Mouse (Mus musculus): ENCODE measurements around the gene Vill. TPM values are rescaled to one million over a fixed set of nuclear protein-coding genes. Genes with fewer than 3 reads are reported as not detected.
A peak's percentile ranks its signal among the peaks of the same experiment; 100 is the strongest.

Gene Vill
- polyA plus RNA-seq, 1 experiment from 2014 or later, result 2.8 TPM

DNA sequence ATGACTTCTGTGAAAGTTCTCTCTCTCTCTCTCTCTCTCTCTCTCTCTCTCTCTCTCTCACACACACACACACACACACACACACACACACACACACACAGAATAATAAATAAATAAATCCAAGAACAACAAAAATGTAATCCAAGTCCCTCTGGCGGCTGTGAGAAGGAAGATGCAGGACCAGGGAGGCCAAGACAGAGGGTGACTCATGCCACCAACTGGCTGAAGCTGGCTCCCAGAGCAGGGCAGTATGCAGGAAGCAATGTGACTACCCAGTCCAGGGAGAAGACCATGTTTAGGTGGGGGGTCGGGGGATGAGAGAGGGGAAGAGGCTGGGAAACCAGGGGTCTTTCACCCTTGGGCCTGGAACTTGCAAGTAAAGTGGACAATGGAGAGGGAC lies 1.4 kb upstream of the Vill start:
- Histone ChIP-seq H3K4me3 (replicated peaks; ENCODE audit: low read length) (no peak overlapping the region), H3K4me2 (ENCODE audit: low read length) (no peak overlapping the region), H3K9ac (replicated peaks; ENCODE audit: low read depth, low read length) (no peak overlapping the region), H3K27ac (ENCODE audit: low read length) (no peak overlapping the region), H3K27me3 (replicated peaks; ENCODE audit: control insufficient read depth, insufficient read depth, low read length) (no peaks in the 10 kb centered on the region), H3K36me3 (ENCODE audit: control insufficient read depth, insufficient read depth) (no peaks in the 10 kb centered on the region), H3K9me3 (ENCODE audit: control insufficient read depth, low read length) (no peaks in the 10 kb centered on the region), H3K4me1 (replicated peaks; ENCODE audit: control insufficient read depth, insufficient read depth, low read length) (peaks cover 7% of the 10 kb centered on the region)
- WGBS, result 81% methylated on average over 2 of the region's 2 CpGs
- no peak for ATAC-seq

- H3K9me3 ChIP-seq (ENCODE audit: control insufficient read depth, low read length), result no peaks in the 10 kb centered on the region
- no peak overlapping the region for H3K9ac ChIP-seq (replicated peaks; ENCODE audit: low read depth, low read length)
- H3K4me3 ChIP-seq (replicated peaks; ENCODE audit: low read length), result no peak overlapping the region
- H3K4me1 ChIP-seq (replicated peaks; ENCODE audit: control insufficient read depth, insufficient read depth, low read length), result peaks cover 7% of the 10 kb centered on the region
- H3K36me3 ChIP-seq (ENCODE audit: control insufficient read depth, insufficient read depth), result no peaks in the 10 kb centered on the region
- no peak overlapping the region for H3K27ac ChIP-seq (ENCODE audit: low read length)
- 82% methylated on average over 9 of the region's 9 CpGs for WGBS
- no peaks in the 10 kb centered on the region for H3K27me3 ChIP-seq (replicated peaks; ENCODE audit: control insufficient read depth, insufficient read depth, low read length)
- H3K4me2 ChIP-seq (ENCODE audit: low read length), result no peak overlapping the region
- ATAC-seq, result no peak
Measured at GRCm38 (mm10) chr9:119053964-119054576, 1.5 kb downstream of the Vill start.

DNA sequence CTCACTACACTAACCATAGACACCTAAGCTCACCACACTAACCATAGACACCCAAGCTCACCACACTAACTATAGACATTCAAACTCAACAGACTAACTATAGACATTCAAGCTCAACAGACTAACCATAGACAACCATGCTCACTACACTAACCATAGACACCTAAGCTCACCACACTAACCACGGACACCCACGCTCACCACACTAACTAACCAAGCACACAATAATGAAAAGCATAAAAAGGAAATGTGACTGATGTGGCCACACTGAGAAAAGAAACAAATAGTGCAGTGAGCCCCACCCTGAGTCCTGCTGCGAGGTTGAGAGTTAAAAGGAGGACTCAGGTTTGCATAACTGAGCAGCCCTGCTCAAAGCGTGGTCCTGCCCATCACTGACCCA lies 2.8 kb downstream of the Vill start:
- Histone ChIP-seq H3K9ac (replicated peaks; ENCODE audit: low read depth, low read length) (no peak overlapping the region), H3K4me1 (replicated peaks; ENCODE audit: control insufficient read depth, insufficient read depth, low read length) (peaks cover 7% of the 10 kb centered on the region), H3K9me3 (ENCODE audit: control insufficient read depth, low read length) (no peaks in the 10 kb centered on the region), H3K27me3 (replicated peaks; ENCODE audit: control insufficient read depth, insufficient read depth, low read length) (no peaks in the 10 kb centered on the region), H3K27ac (ENCODE audit: low read length) (no peak overlapping the region), H3K36me3 (ENCODE audit: control insufficient read depth, insufficient read depth) (no peaks in the 10 kb centered on the region), H3K4me3 (replicated peaks; ENCODE audit: low read length) (no peak overlapping the region), H3K4me2 (ENCODE audit: low read length) (no peak overlapping the region)
- no peak for ATAC-seq
- 88% methylated on average over 4 of the region's 4 CpGs for WGBS

GRCm38 (mm10) chr9:119058245-119058644 lies 5.7 kb downstream of the Vill start:
- no peaks in the 10 kb centered on the region for H3K36me3 ChIP-seq (ENCODE audit: control insufficient read depth, insufficient read depth)
- no peaks in the 10 kb centered on the region for H3K9me3 ChIP-seq (ENCODE audit: control insufficient read depth, low read length)
- no peaks in the 10 kb centered on the region for H3K4me1 ChIP-seq (replicated peaks; ENCODE audit: control insufficient read depth, insufficient read depth, low read length)
- no peak overlapping the region for H3K27ac ChIP-seq (ENCODE audit: low read length)
- no peak for ATAC-seq
- H3K27me3 ChIP-seq (replicated peaks; ENCODE audit: control insufficient read depth, insufficient read depth, low read length), result no peaks in the 10 kb centered on the region
- no peak overlapping the region for H3K4me2 ChIP-seq (ENCODE audit: low read length)
- H3K9ac ChIP-seq (replicated peaks; ENCODE audit: low read depth, low read length), result no peak overlapping the region
- H3K4me3 ChIP-seq (replicated peaks; ENCODE audit: low read length), result no peak overlapping the region
- 88% methylated on average over 7 of the region's 7 CpGs for WGBS

DNA sequence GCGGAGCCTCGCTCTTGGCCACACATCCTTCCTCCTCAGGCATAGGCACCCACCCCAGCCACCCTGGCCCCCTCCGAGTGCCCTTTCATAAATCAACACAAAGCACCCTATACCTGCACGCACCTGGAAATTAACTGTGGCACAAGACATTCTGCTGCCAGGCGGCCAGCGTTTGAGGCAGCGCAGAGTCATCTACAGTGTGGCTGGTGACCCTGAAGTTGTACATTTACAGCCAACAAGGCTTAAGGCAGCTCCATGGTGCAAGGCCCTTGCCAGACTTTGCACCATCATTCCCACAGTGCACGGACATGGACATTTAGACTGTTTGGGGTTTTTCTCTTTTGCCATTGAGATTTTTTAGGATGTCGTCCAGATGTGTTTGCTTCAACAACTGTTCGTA lies 8.1 kb downstream of the Vill start:
- H3K27me3 ChIP-seq (replicated peaks; ENCODE audit: control insufficient read depth, insufficient read depth, low read length), result no peaks in the 10 kb centered on the region
- no peak overlapping the region for H3K4me2 ChIP-seq (ENCODE audit: low read length)
- no peak overlapping the region for H3K9ac ChIP-seq (replicated peaks; ENCODE audit: low read depth, low read length)
- no peak for ATAC-seq
- no peak overlapping the region for H3K27ac ChIP-seq (ENCODE audit: low read length)
- H3K36me3 ChIP-seq (ENCODE audit: control insufficient read depth, insufficient read depth), result no peaks in the 10 kb centered on the region
- no peak overlapping the region for H3K4me3 ChIP-seq (replicated peaks; ENCODE audit: low read length)
- no peaks in the 10 kb centered on the region for H3K9me3 ChIP-seq (ENCODE audit: control insufficient read depth, low read length)
- 91% methylated on average over 10 of the region's 10 CpGs for WGBS
- no peaks in the 10 kb centered on the region for H3K4me1 ChIP-seq (replicated peaks; ENCODE audit: control insufficient read depth, insufficient read depth, low read length)

GRCm38 (mm10) chr9:119063036-119063644 lies 10.6 kb downstream of the Vill start:
- no peak for ATAC-seq
- WGBS, result 26% methylated on average over 19 of the region's 19 CpGs
- no peaks in the 10 kb centered on the region for H3K36me3 ChIP-seq (ENCODE audit: control insufficient read depth, insufficient read depth)

DNA sequence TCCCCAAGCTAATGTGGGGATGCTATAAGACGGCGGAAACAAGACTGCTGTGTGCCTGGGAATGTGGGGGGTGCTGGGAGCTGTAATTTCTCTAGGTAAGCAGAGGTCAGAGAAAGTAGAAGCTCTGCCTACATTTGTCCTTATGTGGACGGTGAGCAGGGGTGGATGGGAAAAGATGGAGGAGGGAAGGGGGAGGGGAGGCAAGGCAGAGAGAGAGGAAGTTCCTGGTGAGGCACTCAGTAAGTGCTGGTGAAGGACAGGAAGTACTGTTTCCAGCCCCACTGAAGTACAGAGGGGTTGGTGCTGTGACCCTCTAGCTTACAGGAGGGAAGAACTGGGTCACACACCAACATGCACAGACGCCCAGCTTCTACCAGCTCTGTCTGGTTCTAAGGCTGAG lies 11.7 kb downstream of the Vill start:
- Histone ChIP-seq H3K4me1 (replicated peaks; ENCODE audit: control insufficient read depth, insufficient read depth, low read length) (no peaks in the 10 kb centered on the region), H3K9ac (replicated peaks; ENCODE audit: low read depth, low read length) (no peak overlapping the region), H3K4me2 (ENCODE audit: low read length) (no peak overlapping the region), H3K27me3 (replicated peaks; ENCODE audit: control insufficient read depth, insufficient read depth, low read length) (no peaks in the 10 kb centered on the region), H3K9me3 (ENCODE audit: control insufficient read depth, low read length) (no peaks in the 10 kb centered on the region), H3K4me3 (replicated peaks; ENCODE audit: low read length) (no peak overlapping the region), H3K27ac (ENCODE audit: low read length) (no peak overlapping the region), H3K36me3 (ENCODE audit: control insufficient read depth, insufficient read depth) (no peaks in the 10 kb centered on the region)
- 67% methylated on average over 4 of the region's 4 CpGs for WGBS
- no peak for ATAC-seq

More at GRCm38 (mm10) chr9:119063036-119063644, 10.6 kb downstream of the Vill start:
- Histone ChIP-seq H3K9me3 (ENCODE audit: control insufficient read depth, low read length) (no peaks in the 10 kb centered on the region), H3K9ac (replicated peaks; ENCODE audit: low read depth, low read length) (no peak overlapping the region), H3K27ac (ENCODE audit: low read length) (no peak overlapping the region), H3K4me1 (replicated peaks; ENCODE audit: control insufficient read depth, insufficient read depth, low read length) (no peaks in the 10 kb centered on the region), H3K4me3 (replicated peaks; ENCODE audit: low read length) (no peak overlapping the region), H3K27me3 (replicated peaks; ENCODE audit: control insufficient read depth, insufficient read depth, low read length) (no peaks in the 10 kb centered on the region), H3K4me2 (ENCODE audit: low read length) (no peak overlapping the region)

- Histone ChIP-seq H3K9ac (replicated peaks; ENCODE audit: low read depth, low read length) (no peak overlapping the region), H3K4me1 (replicated peaks; ENCODE audit: control insufficient read depth, insufficient read depth, low read length) (no peaks in the 10 kb centered on the region), H3K36me3 (ENCODE audit: control insufficient read depth, insufficient read depth) (no peaks in the 10 kb centered on the region), H3K27me3 (replicated peaks; ENCODE audit: control insufficient read depth, insufficient read depth, low read length) (no peaks in the 10 kb centered on the region), H3K4me2 (ENCODE audit: low read length) (no peak overlapping the region), H3K9me3 (ENCODE audit: control insufficient read depth, low read length) (no peaks in the 10 kb centered on the region), H3K4me3 (replicated peaks; ENCODE audit: low read length) (no peak overlapping the region), H3K27ac (ENCODE audit: low read length) (no peak overlapping the region)
- WGBS, result under 1% methylated on average over 6 of the region's 6 CpGs
- peak; percentile 64 for ATAC-seq
Measured at GRCm38 (mm10) chr9:119067601-119068000, 15.0 kb downstream of the Vill start.

DNA sequence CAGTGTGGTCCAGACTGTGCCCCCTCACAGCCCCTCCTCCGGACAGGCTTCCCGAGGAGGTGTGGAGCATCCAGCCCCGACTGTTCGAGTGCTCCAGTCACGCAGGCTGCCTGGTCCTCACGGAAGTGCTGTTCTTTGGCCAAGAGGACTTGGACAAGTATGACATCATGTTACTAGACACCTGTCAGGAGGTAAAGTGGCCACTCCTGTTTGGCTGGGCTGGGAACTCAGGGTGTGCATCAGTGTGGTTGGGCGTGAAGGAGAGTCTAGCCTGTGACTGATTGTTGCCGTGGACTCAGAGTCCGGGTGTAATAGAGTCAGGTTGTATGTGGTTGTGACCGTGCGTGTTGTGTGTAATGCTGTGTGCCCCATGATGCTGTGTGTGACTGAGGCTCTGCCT lies 15.7 kb downstream of the Vill start:
- H3K4me2 ChIP-seq (ENCODE audit: low read length), result no peak overlapping the region
- H3K9ac ChIP-seq (replicated peaks; ENCODE audit: low read depth, low read length), result no peak overlapping the region
- no peak for ATAC-seq
- WGBS, result 88% methylated on average over 11 of the region's 11 CpGs
- H3K4me1 ChIP-seq (replicated peaks; ENCODE audit: control insufficient read depth, insufficient read depth, low read length), result no peaks in the 10 kb centered on the region
- H3K27ac ChIP-seq (ENCODE audit: low read length), result no peak overlapping the region
- no peaks in the 10 kb centered on the region for H3K36me3 ChIP-seq (ENCODE audit: control insufficient read depth, insufficient read depth)
- no peak overlapping the region for H3K4me3 ChIP-seq (replicated peaks; ENCODE audit: low read length)
- H3K9me3 ChIP-seq (ENCODE audit: control insufficient read depth, low read length), result no peaks in the 10 kb centered on the region
- no peaks in the 10 kb centered on the region for H3K27me3 ChIP-seq (replicated peaks; ENCODE audit: control insufficient read depth, insufficient read depth, low read length)
